Mouse (Mus musculus) megakaryocyte progenitor cell, adult 5-6 weeks (primary cell): ENCODE measurements around the gene Nudt9. TPM values are rescaled to one million over a fixed set of nuclear protein-coding genes. Genes with fewer than 3 reads are reported as not detected.
"Not testable (repeated sequence)": the region's sequence is repeated elsewhere in the genome, so short reads cannot be mapped to it uniquely, and the experiment has no call there.

Experiments
- ATAC-seq: replicated peaks from 2 replicates; pipeline ENCODE4 v1.8.0; 2016; ENCODE audit warnings: mild to moderate bottlenecking, moderate TSS enrichment, inconsistent platforms; ENCODE audit not compliant: poor library complexity
- total RNA-seq, 2 experiments: library from RNA; stranded (forward) in 1 of 2; stranded (reverse) in 1 of 2; fragments of 157-497, 149-512 nt in 1 of 2; fragments of 200-1000 nt in 1 of 2; gene quantifications; 2 replicates each; pipeline versions ENCODE4 v1.2.3 to v1.2.4; 2015 to 2017

Gene Nudt9
- total RNA-seq (2015) (26.1 and 27.6 TPM in 2 replicates), total RNA-seq (2017) (54.8 and 64.6 TPM in 2 replicates)

DNA sequence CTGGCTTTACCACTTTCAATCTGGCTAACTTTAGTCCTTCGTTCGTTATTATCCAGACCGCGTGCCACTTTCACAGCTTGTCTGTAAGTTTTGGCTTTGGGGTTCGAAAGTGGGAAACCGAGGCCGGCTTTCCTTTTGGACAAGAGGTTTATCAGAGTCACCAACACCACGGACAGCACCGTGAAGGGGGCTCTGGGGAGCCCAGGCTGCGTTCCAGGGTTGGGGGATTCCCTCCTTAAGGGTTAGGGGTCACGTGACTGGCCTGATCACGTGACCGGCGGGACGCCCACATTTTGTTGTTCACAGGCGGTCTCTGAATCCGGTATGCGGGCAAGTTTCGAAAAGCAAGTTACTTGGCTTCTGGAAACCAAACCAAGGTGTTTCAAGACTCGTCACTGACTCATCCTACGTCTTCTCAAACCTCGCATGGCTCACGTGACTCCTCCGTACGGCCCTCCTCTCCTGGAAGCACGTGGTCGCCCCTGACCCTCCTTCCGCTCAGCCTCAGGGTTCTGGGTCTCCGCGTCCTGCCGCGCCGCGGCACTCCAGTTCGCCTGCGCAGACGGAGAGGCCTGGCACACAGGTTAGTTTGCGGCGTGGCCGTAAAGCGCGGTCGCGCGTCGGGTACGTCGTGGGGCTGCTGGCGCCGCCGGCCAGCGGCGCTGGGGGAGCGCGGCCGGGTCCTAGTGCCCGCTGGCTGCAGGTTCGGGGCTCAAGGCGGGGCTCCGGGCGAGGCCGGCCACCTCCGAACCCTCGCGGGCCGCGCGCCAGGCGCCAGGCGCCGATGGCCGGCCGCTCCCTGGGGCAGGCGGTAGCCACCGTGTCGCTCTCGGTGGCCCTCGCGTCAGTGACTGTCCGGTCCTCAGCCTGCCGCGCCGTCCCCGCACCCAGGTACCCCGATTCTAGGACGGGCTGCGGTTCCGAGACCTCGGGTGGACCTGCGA, at the start of gene Nudt9:
TSS of gene Nudt9 (plus strand) at position 51 of the 944 bp plus-strand sequence.
- ATAC-seq, result peak; percentile 90

DNA sequence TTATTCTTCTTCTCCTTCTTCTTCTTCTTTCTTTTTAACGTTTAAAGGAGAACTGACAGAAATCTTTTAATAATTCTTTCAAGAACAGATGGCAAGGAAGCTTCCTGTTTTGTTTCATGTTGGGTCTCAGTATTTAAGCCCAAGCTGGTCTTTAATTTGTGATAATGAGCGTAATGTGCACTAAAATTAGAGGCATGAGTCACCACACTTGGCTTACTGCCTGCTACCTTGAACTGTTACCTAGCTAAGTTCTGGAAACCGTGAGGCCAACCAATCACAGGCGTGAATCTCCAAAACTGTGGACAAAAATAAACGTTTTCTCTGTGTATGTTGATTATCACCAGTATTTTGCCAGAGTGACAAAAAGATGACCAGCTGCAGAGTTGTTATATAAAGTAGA, 47.4 kb upstream of the Nudt9 start:
- ATAC-seq, result 0 out of 2 replicates have a peak, but pooled peaks have one; percentile 21

DNA sequence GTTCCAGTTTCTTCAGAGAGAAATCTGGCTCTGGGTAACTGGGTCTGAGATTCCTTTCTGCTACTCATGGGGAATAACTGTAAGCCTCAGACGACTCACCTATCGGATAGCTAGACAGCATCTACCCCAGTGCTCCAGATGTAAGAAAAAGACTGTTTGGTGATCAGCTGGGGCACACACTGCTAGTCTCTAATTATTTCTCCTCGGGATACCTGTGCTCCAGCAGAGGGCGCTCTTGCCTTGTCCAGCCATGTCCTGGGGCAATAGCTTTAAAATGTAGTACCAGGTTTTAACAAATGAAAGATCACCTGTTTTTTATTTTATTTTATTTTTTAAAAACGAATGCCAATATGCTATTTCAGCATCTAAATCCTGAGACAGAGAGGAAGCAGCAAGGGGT, 46.4 kb upstream of the Nudt9 start:
- ATAC-seq, result peak; percentile 84

DNA sequence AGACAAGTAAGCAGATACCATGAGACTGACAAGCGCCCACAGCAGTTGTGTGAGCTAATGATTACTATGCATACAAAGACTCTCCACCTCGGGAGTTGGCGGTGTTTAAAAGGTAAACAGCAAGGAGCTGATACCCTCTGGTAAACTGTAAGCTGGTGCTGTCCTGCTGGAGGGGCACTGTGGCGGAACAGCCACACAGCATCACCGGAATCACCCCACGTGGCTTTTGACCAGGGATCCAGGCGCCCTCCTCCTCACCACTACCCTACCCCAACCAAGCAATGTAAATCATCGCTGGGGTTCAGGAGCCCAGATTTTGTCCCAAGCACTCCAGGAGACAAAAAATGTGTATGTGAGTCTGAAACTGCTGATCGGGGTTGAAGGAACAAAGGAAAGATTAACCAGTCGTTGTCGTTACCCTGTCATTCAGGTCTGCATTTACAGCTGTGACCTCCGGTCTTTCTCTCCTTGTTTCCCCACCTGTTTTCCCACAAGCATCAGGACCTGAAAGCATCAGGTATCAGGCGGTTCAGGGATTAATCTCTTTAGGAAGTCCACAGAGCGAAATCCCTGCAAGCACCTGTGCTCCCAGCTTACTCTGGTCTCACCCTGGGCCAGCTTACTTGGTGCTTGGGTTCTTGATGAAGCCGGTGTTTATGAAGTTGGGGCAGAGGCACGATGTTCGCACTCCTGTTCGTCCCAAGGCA, 43.4 kb upstream of the Nudt9 start:
- no peak for ATAC-seq

DNA sequence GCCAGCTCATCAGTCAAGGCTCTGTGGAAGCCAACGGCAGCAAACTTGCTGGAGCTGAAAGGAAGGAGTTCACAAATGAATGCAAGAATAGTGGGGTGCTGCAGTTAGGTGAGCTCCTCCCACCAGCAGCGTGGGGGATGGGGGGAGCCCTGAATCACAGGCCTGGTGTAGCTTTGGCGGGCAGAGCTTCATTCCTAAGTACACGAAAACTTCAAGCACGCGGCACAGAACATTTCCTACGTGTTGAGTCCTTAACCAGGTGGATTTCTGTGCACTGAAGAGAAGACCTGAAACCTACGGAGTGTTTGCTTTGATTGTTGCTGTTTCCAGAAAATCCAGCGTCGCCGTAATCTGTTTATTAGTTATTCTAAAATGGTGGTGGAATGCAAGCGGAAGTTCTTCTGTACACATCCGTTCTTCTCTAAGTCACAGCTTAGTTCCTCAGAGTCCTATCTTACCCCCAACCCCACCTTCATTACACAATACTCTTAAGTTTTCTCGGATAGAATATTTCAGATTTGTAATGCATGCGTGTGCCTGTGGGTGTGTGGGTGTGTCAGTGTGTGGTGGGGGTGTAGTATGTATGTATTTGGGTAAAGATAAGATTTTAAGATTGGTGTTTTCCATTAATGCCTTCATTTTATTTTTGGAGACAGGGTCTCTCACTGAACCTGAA, 42.7 kb upstream of the Nudt9 start:
- no peak for ATAC-seq

DNA sequence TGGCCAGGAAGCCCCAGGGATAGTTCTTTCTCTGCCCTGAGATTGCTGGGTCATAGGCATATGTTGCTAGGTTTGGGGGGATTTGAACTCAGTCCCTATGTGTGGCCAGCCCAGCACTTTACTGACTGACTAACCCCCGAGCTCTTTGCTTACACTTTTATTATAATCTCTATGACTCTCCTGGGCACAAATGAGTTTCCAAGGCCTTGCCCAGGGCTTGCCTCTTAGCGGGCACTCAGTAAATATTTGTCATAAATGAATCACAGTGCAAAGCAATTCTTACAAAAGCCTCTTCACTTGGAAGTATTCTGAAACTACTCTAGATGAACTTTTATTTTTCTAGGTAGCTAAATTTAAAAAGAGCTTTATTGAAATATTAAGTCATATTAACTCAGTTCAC, 42.2 kb upstream of the Nudt9 start:
- ATAC-seq, result no peak

DNA sequence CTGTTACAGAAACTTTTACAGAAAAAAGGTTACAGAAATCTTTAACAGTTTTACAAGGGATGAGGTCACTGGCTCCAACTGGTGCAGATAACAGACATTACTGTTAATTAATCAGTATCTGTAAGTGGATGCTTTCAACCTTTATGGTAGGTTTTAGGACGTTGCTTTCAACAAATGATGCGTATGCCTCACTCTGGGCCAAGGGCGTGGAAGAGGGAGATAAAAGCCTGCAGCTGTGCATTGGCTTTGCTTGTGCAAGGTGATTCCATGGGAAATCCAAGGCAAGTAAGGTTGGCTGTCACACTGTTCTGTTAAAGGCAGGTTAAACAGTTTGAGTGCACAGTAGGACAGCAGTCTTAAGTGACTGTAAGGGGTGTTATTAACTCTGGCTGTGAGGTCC, 39.3 kb upstream of the Nudt9 start:
- peak; percentile 52 for ATAC-seq

DNA sequence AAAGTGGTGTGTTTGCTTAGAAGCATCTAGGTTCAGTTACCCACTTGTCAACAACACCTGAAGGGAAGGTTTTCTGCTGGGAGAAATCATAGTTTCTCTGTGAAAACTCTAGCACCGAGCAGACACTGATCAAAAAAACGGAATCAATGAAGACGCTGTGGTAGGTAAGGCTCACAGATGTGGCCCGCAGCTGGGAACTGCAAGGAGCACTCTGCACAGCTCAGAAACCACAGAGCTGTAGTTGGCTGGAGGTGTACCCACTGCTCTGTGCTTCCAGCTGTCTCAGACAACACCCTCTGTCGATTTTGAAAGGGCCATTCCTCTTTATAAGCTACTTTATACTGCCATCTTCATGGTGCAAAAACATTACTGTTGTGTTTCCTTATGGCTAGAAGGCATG, 38.3 kb upstream of the Nudt9 start:
- no peak for ATAC-seq

DNA sequence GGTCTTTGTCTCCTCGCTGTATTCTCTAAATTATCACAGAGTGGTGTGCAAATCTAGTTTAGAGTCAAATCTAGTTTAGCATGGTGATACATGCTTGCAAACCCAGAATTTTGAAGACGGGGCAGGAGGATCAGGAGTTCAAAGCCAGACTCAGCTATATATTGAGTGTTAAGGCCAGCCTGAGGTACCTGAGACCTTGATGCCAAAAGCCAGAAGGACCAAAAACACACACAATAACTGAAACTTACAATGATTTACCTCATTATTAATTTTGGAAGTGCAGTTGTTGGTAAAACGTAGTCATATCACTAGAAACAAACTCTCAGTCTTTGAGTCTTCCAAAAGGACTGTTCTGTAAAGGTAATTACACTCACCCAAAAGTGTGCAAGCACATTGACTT, 36.7 kb upstream of the Nudt9 start:
- no peak for ATAC-seq

DNA sequence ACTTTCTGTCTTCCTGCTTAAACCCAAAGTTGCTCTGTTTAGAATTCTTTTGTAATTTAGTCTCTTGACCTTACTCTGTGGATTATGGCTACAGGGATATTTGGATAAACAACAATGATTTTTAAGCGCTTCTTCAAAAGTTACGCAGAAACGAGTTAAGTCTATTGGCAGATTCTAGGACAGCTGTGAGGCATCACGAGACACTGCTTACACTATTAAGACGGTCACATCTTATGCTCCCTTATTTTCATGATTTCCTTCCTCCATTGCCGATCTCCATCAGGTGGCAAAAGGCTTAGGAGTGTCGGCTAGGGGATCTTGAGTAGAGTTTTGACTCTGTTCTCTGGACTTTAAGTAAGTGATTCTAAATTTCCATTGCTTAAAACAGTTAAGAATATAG, 35.8 kb upstream of the Nudt9 start:
- no peak for ATAC-seq

DNA sequence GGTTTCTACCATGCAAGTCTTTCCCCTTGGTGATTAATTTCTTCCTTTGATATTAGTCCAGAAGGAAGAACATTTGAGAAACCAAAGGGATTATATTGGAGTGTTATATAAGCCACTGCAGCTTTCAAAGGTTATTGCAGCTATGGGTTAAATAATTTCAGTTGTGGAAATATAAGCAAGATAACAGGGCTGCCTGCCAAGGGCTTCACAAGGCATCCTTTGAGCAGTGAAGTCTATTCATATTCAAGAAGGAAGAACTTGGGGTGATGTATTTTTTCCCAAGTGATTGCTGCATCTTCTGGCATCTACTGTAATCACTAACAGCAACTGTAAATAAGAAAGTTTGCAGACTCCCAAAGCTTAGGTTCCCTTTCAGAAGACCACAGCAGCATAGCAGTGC, 34.7 kb upstream of the Nudt9 start:
- ATAC-seq, result peak; percentile 48; the same call in 1 of the 2 replicates

DNA sequence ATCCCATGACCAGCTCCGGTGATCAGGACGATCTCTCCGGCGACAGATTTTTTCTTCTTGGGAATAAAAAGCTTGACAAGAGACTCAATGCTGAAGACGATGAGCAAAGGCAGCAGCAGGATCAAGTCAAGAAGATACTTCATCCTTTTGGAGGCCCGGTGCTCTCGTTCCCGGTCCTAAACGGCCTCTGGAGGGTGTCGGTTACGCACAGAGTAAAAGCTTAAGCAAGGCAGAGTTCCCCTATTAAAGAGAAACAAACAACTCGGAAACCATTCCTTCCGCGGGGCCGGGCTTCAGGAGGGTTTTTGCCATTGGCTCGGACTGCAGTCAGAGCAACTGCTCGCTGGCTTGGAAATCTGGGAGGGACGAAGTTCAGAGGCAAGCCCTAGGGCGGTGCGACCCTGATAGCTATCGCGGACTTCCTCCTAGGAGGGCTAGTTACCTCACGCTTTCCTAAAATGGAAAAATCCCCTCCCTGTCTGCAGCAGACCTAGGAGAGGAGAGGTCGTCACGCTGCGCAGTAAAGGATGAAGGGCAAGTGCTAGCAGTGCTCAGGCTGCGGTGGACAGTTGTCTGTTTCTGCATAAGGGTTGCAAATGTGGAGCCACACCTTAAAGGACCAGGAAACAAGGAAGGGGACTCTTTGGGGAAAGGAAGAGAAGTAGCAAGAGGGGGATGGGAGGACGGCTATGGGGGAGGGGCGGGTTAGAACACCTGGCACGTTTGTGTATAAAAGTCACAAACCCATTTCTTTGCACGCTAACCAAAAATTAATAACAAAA, 24.3 kb upstream of the Nudt9 start, which contains the start of gene Hsd17b11:
TSS of gene Hsd17b11 (minus strand) at position 323 of the 782 bp plus-strand sequence.
- ATAC-seq, result peak; percentile 79

DNA sequence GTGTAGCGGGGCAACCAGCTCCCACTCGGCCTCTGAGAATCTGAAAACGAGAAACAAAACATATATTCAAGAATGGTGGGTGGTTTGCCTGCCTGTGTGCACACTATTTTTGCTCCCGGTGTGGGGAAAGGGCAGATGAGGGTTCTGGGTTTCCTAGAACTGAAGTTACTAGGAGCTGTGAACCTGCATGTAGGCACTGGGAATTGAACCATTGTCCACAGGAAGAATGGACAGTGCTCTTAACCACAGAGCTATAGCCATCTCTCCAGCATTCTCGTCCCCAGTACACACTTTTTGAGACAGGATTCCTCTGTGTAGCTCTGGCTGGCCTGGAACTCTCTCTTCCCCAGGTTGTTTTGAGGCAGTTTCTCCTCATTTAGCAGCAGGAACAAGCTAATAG, 23.5 kb upstream of the Nudt9 start:
- ATAC-seq, result no peak

DNA sequence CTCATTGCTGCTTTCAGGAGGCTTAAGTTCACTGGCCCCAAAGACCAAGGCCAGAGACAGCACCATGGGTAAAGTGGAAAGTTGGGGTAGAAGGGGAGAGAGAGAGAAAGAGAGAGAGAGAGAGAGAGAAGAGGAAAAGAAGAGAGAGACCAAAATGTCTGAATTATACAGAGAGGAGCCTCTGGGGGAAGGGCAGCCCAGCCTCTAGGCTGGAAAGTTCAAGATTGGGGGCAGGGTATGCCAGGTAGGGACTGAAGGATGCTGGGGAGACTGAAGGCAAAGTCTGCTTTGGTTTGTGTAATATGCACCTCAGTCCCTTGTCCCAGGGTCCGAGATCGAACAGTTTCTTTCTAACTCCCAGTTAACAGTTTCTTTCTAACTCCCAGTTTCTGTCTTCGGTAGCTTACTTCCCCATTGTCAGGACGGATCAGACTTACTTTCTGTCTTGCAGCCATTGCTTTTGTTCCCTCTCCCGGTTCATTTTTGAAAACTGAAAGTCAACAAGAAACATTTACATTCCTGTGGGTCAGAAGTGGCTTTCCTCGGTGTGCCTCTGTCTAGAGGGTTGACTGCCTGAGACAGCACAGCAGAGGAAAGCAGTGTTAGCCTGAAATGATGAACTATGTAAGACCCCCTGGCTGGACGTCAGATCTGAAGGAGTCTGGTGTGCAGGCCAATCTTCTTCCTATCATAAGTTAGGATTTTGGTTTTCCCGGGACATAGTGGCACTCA, 22.7 kb upstream of the Nudt9 start:
- ATAC-seq, result no peak

DNA sequence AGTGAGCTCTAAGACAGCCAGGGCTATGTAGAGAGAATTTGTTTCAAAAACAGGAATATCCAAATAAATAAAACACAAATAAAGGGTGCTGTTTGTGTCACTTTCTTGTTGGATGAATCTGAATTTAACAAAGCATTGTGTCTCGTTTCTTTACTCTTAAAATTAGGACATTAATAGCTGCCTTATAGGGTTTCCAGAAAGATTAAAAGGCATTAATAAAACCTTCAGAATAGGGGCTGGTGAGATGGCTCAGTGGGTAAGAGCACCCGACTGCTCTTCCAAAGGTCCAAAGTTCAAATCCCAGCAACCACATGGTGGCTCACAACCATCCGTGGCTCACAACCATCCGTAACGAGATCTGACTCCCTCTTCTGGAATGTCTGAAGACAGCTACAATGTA, 21.9 kb upstream of the Nudt9 start:
- not testable (repeated sequence) for ATAC-seq

DNA sequence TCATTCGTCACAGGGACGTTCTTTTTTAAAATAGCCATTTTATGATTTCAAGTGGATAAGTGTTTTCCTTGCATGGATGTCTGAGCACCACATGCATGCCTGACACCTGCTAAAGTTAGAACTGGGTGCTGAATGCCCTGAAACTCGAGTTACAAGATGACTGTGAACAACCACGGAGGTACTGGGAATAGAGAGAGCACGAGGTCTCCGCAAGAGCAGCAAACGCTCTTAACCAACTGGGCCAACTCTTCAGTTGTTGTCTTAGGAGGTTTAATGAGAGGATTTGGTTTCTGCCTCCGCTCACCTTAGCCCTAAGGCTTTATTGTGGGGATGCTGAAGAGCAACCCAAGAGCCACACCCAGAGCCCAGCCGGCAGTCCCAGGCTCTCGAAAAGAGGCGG, 21.3 kb upstream of the Nudt9 start:
- ATAC-seq, result no peak

DNA sequence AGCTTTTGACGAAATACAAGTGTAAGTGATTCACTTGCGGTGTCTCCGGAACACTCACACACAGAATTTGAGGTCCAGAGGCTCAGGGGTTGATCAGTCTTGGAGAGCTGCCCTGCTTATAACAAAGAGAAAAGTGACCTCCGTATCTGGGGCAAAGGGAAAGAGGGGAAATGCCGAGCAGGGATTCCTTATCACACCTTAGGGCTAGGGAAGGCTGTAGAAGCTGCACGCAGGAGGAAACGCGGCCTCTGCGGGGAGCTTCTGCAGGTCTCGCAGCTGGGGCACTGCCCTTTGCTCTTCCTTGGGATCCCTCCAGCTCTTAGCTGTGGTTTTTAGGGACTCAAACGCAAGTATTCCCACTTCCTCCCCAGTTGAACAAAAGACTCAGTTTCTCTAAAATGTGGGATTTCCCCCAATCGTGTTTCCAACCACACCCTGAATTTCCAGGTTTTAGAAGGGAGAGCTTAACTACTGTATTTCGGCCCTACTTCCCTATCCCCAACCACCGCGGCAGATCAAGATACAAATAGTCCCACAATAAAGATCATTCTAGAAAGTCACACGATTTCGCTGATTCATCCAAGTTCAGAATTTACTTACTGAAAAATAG, 20.8 kb upstream of the Nudt9 start:
- no peak for ATAC-seq

DNA sequence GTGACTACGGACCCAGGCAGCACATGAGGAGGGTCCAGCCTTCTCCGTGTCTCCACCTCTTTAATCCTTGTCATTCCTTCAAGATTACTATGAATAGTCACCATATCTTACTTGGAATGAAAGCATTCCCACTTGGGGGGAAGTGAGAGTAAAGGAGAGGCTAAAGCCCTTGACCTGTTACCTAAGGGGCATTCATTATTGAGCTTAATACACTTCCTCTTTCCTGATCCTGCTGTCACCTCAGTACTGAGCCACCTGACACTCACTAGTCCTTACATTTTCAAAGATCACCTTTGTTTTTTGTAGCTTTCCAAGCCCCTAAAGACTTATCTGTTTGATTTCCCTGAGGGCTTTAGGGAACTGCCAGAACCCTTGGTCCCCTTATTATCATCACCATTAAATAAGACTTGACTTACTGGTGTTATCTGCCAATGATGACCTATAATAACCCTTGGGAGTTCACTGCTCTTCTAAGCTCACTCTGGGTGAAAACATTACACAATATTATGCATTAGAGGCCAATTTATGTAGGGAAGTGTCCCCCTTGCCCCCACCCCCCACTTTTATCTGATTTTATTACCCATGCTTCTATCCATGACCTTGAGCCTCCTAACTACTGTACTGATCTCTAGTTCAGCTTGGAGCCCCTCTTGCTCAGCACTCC, 13.5 kb upstream of the Nudt9 start:
- peak; percentile 78 for ATAC-seq

DNA sequence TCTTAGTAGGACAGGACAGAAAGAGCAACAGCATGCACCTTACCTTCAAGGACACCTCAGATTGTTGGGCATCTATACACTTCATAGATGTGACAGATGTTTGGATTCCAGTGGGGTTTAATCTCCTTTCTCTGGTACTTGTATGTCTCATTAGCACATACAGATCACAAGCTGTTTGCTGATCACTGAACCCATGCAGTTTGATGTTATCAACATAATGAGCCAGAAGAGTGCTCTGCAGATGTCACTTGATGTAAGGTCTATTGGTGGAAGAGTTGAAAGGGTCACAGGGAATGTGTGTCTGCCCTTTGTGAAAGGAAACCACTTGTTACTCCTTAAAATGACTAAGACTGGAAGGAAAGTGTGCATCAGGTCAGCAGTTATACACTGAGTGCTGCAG, 11.0 kb upstream of the Nudt9 start:
- ATAC-seq, result no peak
